Mouse (Mus musculus): Measurements from ENCODE around the gene Unc119. TPM values are rescaled to one million over a fixed set of nuclear protein-coding genes. Genes with fewer than 3 reads are reported as not detected.

Unc119 gene
- total RNA-seq (2023) = 15.1 TPM

DNA sequence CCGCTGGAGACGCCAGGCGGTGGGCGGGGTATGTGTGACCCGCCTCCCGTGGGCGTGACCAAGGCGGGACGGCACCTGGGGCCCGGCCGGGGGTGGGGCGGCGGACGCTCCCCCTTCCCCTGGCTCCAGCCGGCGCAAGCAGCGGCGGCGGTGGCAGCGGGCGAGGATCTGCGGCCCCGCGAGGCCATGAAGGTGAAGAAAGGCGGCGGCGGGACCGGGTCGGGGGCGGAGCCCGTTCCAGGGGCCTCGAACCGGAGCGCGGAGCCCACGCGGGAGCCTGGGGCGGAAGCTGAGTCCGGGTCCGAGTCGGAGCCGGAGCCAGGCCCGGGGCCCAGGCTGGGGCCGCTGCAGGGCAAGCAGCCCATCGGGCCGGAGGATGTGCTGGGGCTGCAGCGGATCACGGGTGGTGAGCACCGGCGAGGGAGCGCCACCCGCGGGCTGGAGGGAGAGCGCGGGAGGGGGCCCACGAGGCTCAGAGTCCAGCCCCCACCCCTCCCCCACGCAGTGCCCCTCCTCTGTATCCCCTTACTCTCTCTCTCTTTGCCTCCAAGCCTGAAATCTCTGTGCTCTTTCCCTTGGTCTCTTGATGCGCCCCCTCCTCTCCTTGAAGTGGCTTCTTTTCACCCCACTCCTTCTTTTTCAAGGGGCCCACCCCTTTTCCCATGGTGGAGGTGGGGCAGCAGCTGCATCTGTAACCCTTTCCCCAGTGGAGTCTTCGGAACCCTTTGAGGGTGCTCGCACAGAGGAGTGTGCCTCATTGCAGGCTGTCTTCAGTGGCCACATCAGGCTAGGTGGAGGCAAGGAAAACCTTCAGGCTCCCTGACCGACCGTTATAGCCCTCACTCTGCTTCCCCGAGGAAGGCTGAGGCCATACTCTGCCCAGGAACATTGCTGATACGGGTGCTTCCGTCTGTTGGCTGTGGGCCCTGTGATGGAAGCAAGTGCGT lies at the start of gene Unc119:
Gene Unc119 (plus strand): TSS at position 102 of the 947 bp plus-strand sequence.

DNA sequence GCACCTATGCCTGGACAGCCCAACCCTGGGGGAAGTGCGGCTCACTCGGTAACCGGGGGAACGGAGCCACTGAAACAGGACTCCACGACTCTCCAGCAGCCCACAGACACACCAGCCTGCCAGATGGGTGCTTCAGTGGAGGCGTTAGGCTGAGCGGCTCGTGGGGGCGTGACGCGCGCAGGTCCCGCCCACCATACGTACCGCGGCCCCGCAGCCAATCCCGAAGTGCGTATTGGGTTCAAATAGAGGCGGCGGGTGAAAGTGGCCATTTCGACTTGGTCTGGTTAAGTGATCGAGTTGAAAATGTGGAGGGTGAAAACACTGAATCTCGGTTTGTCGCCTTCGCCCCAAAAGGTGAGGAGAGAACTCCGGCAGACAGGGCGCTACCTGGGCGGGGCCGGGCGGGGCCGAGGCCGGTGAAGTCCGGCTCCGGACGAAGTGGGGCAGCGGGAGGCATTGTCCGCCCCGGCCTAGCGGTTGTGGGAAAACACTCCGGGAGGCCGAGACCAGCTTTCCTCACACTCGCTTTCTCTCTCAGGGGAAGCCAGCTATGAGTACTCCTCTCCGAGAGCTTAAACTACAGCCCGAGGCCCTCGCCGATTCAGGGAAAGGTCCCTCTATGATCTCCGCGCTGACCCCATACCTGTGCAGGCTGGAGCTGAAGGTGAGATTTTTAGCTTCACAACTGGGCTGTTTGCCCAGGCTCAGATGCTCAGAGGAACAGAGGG lies 41.8 kb upstream of the Unc119 start, which contains the start of gene Spag5:
Gene Spag5 (plus strand): TSS at position 173 of the 728 bp plus-strand sequence.

DNA sequence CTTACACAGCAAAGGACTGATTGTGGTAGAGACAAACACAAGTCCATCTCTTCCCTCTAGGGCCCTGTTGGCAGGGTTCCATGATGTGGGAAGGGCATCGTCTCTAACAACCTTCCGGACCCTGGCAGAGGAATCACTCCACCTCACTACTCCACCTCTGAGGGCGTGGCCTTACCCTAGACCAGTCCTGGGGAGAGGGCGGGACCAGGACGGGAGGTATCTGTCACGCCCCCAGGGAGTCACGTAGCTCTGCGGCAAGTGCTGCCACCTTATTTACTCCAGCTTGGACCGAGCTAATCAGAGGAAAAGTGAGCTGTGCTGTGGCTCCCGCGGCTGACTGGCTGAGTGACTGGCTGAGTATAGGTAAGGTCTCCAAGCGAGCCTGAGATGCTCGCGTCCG lies 20.4 kb upstream of the Unc119 start, which contains the start of gene Aldoc:
Gene Aldoc (plus strand): TSS at position 109 of the 400 bp plus-strand sequence.

DNA sequence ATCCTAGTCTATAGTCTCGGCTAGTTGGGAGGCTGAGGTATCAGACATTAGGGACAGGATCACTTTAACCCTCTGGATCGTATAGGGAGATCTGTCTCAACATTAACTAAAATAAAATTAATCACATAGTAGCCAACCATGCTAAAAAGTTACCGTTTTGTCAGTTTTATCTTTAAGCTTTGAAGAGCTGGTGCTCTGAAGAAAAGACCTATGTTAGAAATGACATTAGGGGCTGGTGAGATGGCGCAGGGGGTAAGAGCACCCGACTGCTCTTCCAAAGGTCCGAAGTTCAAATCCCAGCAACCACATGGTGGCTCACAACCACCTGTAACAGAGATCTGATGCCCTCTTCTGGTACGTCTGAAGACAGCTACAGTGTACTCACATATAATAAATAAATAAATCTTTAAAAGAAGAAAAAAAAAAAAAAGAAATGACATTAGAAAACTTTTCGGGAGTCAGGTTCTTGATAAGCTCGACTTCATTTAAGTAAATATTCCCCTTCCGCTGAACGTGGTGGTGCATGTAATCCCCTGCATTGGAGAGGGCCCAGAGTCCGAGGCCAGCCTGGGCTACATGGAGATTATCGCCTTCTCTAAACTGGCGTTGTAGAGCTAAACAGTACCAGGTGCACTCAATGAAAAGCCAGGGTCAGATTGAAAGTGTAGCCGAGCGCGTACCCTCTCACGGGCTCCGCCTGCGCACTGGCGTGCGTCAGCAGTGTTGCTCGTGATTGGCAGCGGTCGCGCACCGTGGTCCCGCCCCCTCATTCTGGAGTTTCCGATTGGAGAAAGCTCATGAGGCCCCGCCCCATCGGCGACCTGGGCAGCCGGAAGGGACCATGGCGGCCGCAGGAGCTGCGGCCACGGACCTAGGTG lies 15.4 kb upstream of the Unc119 start, which contains the start of gene Pigs:
Gene Pigs (plus strand): TSS at position 782 of the 878 bp plus-strand sequence.

DNA sequence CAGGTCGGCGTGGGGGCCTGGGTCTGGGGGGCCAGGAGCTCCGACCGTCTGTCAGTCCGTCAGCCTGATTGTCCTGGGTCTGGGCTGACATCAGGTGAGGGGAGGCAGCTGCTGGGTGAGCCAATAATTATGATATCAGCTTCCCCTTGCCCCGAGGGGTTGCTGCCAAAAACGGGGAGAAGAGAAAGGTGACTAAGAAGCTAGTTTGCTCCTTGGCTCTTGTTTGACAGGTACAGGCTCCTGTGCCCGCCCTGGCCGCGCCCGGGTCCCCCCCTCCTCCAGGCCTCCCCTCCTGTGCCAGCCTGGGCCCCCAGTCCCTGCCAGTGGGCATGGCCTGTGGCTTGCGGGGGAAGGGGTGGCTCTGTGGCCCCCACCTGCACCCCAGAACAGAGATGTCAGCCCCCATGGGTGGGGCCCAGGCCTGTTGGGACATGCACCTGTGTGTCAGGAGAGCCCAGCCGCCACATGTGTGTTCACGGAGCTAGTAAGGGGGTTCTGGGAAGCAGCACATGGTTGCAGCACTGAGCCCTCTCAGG lies 43.3 kb downstream of the Unc119 start, which contains the start of gene Foxn1:
Gene Foxn1 (minus strand): TSS at position 51 of the 536 bp plus-strand sequence.

Other genes with a start within 250 kb of the Unc119 start
- 21.7 TPM for gene Fam222b, start 248.8 kb upstream of the Unc119 start, total RNA-seq (2023)
- gene Traf4, start 177.9 kb upstream of the Unc119 start, total RNA-seq (2023) = 38.9 TPM
- 9.1 TPM for gene Nek8, start 166.8 kb upstream of the Unc119 start, total RNA-seq (2023)
- 8.9 TPM for gene Tlcd1, start 166.8 kb upstream of the Unc119 start, total RNA-seq (2023)
- 3,317 TPM for gene Rpl23a, start 159.9 kb upstream of the Unc119 start, total RNA-seq (2023)
- gene Rab34, start 155.1 kb upstream of the Unc119 start, total RNA-seq (2023) = 0.35 TPM
- not detected for gene Proca1, start 150.1 kb upstream of the Unc119 start, total RNA-seq (2023)
- 41.2 TPM for gene Sdf2, start 97.7 kb upstream of the Unc119 start, total RNA-seq (2023)
- 80.8 TPM for gene Supt6, start 97.5 kb upstream of the Unc119 start, total RNA-seq (2023)
- 107 TPM for gene 2610507B11Rik, start 81.7 kb upstream of the Unc119 start, total RNA-seq (2023)
- gene BC030499, start 52.6 kb upstream of the Unc119 start, total RNA-seq (2023) = 1.7 TPM
- 1.7 TPM for gene Spag5, start 42.0 kb upstream of the Unc119 start, total RNA-seq (2023)
- gene Aldoc, start 20.5 kb upstream of the Unc119 start, total RNA-seq (2023) = 38.4 TPM
- 49.7 TPM for gene Pigs, start 15.1 kb upstream of the Unc119 start, total RNA-seq (2023)
- gene Foxn1, start 43.1 kb downstream of the Unc119 start, total RNA-seq (2023) = not detected
- not detected for gene Slc13a2, start 78.7 kb downstream of the Unc119 start, total RNA-seq (2023)
- gene Slc46a1, start 122.2 kb downstream of the Unc119 start, total RNA-seq (2023) = 1.5 TPM
- gene Sarm1, start 154.3 kb downstream of the Unc119 start, total RNA-seq (2023) = 3.5 TPM
- gene Vtn, start 155.6 kb downstream of the Unc119 start, total RNA-seq (2023) = not detected
- not detected for gene Sebox, start 160.0 kb downstream of the Unc119 start, total RNA-seq (2023)
- 22.1 TPM for gene Tmem199, start 168.7 kb downstream of the Unc119 start, total RNA-seq (2023)
- gene Poldip2, start 168.7 kb downstream of the Unc119 start, total RNA-seq (2023) = 36.3 TPM
- gene Tnfaip1, start 192.8 kb downstream of the Unc119 start, total RNA-seq (2023) = 14.5 TPM
- gene Ift20, start 192.9 kb downstream of the Unc119 start, total RNA-seq (2023) = 38.8 TPM
- 6.9 TPM for gene Tmem97, start 207.3 kb downstream of the Unc119 start, total RNA-seq (2023)